Mouse (Mus musculus) cerebellum, postnatal 25 days (tissue): Measurements from ENCODE around the gene Ppcs.
A peak's percentile ranks its signal among the peaks of the same experiment; 100 is the strongest.

Experiments
- DNase-seq, 2 experiments: peaks; one replicate each; pipeline ENCODE4 v3.0.0; 2021; ENCODE audit warnings: mixed read lengths in 2 of 2

Ppcs gene

DNA sequence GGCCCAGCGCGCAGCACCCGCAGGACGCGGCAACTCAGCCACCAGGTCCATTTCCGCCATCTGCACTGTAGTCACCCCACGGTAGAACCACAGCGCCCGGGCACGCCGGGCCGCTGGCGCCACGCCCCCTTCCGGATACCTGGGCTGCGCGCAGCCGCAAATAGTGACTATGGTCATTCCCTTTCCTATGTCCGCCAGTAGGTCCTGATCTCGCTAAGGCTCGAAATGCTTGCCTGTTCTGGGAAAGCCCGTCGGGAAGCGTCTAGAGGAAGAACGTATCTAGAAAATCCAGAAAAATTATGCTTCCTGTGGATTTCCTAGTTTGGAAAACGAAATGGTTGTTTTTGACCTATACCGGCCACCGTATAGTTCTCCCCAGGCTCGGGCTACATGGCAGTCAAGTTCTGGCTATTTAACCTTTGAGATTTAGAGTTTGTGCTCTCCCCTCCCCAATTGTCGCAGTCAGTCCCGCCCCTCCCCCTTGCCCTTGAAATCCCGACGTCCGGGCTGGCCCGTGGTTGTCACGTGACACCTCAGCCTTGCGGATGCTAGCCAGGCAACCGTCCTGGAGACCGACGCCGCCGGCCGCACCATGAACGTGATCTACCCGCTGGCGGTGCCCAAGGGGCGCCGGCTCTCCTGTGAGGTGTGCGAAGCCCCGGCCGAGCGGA, at the start of gene Ppcs, which contains the start of gene Zmynd12:
Ppcs (minus strand) TSS at position 127 of the 671 bp plus-strand sequence.
Zmynd12 (plus strand) TSS at position 521 of the 671 bp plus-strand sequence.
- DNase-seq: peak; percentile 93 to 96

DNA sequence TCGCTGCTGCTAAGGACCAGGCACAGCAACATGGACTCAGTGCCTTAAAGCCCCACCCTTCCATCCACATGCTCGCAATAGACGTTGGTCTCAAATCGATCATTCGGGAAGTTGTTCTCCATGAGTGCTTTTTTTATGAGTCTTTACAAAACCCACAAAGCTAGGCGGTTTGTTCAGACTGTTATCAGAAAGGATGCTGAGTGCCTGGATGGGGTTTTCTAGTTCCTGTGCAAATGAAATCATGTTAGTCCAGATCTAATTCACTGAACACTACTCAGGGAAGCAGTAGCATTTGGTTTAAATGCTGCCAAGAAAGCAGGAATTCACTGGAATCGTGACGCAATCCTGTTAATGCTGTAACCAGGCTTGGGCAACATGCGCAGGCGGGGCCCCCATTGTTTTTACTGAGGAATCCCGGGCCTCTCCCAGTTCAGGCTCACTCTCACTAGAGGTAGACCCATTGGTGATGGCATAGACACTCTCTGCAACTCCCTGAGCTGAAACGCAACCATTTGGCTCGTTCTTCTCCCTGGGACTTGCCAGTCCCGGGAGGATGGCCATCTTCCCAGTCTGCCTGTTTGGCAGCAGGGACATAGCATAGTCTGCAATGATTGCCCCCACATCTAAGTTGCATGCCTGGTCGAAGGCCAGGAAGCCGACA, 45.6 kb upstream of the Ppcs start:
- DNase-seq: peak; percentile 68 to 73

DNA sequence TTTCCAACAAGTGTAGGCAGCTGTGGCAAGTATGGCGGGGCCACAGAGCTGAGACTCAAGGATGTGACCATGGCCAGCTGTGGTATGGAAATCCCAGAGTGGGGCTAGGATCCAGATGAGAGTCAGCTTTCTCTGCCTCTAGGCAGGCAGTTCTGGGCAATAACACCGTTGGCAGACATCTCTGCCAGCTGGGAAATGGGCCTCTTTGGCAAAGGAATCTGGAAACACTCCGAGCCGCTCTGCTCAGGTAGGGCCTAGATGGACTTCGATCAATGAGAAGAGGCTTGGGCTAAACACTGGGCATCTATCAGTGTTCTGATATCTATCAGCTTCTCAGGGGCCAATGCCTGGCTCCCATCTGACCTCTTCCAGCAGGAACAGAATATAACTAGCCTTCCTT, 43.6 kb upstream of the Ppcs start:
- peak; percentile 37 to 51 for DNase-seq

DNA sequence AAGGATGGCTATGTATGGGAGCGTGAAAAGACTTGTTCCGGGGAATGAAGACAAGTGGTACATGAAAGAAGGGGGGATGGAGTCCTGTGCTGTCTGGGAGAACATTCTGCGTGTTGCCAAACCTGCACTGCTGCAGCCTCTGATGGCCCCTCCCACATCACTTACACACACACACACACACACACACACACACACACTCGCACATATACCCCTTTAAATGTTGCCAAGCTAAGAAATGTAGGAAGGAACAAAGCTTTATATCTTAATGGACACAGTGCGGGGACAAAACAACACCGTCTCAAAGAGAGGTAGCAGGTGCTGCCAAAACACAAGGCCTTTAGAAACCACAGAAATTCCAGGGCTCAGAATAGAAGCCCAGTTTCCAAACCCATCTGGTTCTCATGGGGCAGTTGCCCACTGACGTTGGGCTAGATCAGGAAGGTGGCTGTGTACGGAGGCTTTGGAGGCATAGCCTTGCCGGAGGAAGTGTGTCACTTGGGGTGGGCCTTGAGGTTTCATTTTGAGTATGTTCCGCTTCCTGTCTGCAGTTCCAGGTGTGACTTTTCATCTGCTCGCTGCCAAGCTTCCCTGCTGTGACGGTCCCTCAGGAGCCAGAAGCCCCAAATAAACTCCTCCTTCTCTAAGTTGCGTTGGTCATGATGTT, 41.7 kb upstream of the Ppcs start:
- DNase-seq: no peak

DNA sequence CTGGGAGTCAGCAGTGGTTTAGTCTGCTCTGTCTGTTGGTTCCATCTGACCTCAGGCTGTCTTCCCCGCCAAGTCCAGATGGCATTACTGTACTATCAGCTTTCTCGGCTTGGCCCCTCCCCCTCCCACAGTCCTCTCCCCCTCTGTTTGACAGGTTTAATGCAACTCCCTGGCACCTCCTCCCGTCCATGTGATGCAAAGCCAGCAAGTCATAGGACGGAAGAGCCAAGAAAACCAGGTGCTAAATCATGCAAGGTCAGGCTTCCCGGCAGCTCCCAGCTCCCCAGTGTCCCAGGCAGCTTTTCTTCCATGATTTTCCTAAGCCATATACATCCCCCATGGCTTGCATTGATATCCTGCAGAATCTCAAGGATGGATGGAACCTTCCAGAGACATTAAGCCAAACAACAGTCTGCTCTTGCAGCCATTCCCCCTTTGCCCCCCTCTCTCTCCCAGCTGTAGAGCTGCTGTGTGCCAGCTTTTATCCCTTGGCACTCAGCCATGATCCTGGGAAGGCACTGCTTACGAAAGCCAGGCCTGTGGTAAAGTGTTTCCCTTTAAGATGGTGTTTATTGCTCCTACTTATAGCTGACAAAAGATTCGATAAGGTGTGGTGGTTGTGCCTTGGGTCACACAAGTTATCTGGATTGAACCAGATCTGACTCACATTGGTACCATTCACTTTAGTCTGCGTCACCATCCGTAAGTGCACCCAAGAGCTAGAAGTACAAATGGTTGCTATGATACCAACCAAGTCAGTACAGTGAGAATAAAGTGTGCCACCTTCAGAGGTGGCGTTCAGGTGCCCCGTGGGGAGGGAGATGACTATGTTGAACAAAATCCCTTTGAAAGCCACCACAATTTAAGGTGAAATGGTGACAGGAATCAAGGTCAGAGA, 40.9 kb upstream of the Ppcs start:
- peak; percentile 79 to 89 for DNase-seq

DNA sequence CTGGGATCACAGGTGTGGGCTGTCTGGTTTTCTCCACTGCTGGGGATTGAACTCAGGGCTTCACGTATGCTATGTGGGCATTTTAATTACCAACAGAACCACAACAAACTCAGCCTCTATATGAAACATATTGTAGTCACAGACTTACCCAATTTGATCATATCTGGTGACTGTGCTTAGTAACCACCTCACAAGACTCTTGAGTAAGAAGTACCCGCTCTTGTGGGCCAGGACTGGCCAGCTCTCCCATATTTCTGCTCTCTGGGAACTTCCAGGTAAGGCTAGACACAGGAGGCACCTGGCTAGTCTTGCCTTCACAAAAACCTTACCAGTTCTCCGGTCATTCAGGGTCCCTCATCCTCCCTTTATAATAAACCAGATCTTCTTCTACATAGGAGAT, 40.2 kb upstream of the Ppcs start:
- no peak for DNase-seq

DNA sequence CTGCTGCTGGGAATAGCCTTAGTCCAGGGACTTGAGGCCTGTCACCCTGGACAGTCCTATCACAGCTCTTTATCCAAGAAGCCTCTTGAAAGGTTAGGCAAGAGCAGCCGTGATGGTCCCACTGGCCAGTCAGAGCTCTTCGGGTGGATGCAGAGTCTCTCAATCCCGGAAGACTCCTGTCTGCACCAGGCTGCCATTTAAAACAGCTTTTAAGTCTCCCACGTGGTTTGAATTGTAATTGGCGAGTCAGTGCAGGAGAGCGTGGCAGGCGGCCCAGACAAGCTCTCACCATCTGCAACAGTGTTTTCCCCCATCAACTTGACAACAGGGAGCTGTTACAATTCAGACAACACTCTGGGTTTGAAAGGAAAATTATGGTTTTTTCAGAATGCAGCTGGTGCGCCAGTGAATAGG, 38.5 kb upstream of the Ppcs start:
- peak; percentile 84 to 88 for DNase-seq

DNA sequence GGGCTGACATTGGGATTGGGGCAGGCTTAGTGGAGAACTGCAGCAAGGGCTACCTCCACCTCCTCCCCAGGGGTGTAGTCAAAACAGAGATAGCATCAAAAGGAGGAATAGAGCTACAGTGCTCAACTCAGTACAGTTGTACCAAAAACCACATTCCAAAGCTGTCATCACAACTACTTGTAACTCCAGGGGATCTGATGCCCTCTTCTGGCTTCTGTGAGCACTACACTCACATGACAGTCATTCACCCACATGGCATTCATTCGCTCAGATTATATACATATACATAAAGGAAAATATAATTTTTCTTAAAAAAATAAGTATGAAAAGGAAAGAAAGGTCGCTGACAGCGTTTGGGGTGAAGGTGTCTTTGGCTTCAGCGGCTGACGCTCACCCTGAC, 38.1 kb upstream of the Ppcs start:
- DNase-seq: peak in 1 of 2 experiments; percentile 60

DNA sequence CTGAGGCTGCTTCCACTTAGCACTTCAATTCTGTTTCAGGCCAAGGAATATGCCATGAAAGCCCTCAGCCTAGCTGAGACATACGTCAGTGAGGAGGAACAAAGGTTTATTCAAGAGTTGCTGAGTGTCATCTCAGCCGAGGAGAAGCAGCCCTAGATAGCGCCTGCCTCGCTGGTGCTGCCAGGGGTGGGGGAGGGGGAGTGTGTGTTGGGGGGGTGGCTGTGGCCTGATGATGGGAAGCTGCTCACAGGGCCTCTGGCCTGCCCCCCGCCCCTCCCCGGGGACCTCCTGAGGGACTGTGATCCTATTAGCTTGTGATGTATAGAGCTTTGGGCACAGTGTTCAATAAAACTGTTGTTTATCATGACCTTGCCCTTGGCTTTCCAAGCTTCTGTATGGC, 31.3 kb upstream of the Ppcs start:
- DNase-seq: no peak

DNA sequence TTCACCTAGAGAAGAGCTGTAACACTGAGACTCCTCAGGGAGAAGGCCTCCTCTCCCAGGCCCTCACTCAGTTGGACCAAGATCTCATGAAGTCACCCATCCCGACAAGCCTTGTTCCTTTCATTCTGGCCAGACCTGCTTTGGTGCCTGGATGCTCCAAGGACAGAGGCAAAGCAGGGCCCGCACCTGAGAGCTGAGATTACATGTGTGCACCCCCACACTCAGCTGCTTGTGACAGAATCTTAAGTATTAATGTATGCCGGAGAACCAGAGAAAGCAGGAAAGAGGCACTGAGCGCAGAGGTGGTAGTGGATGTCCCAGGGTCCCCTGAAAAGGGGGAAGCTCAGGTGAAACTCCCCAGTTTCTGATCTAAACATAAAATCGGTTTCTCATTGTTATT, 30.9 kb upstream of the Ppcs start:
- no peak for DNase-seq

DNA sequence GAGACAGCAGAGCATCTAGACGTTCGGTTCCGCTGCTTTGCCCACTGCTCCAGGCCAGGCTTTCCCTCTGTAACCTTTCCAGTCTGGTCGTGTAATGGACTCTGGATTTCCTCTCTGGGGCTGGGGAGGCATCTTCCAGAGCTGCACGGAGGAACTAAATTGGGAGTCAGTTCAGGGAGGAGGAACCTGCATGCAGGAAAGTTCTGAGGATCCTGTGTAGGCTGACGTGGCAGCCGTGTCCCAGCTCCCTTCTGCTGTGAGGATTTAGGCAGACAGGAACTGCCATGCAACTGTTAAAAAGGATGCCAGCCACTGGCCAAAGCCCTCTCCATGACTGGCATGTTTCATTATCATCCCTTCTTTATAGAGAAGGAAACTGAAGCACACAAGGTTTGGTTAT, 28.2 kb upstream of the Ppcs start:
- DNase-seq: no peak

DNA sequence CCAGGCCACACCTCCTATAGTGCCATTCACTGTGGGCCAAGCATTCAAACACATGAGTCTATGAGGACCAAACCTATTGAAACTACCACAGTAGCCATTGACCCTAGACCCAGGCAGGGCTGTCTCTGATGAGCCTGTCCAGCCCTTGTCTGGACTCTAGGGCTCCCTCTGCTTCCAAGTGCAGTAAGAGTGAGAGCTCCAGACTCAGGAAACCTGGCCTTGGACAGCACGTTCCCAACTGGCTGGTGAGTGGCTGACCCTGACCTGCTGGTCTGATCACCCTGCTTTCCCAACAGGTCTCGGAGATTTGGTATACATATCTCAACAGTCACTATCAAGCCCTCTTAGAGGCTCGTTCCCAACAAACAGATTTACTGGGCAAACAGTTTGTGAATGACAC, 25.6 kb upstream of the Ppcs start:
- no peak for DNase-seq

DNA sequence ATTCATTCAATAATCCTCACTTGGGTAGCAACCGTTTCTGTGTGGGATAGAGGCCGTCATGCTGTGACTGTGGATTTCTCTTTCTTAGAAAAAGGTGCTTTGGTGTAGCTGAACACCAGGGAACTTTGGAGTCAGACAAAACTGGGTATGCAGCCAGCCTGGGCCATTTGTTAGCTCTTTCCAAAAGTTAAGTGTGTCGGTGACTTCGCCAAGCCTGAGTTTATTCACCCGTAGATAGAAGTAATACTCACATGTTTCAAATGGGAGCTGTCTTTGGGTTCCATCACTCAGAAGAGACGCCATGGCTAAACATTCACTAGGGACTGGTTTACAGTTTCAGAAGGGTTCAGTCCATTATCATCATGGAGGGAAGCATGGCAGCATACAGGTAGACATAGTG, 25.0 kb upstream of the Ppcs start:
- no peak for DNase-seq

DNA sequence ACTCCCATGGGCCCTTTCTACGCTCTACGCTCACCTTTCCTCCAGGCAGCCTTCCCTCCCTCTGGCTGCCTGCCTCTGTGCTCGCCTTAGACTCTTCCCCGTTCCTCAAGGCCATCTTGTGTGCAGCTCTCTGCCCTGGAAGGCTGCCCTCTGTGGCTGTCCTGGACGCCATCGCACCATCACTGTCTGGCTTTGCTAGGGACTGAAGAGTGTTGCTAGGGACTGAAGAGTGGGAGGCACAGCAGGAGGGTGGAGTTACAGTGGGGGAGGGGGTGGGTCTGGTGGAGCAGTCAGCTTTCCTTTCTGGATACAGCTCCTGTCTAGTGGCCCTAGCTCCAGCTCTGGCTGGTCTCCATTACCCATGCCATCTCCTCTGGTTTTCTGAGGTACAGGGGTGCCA, 20.3 kb upstream of the Ppcs start:
- no peak for DNase-seq

DNA sequence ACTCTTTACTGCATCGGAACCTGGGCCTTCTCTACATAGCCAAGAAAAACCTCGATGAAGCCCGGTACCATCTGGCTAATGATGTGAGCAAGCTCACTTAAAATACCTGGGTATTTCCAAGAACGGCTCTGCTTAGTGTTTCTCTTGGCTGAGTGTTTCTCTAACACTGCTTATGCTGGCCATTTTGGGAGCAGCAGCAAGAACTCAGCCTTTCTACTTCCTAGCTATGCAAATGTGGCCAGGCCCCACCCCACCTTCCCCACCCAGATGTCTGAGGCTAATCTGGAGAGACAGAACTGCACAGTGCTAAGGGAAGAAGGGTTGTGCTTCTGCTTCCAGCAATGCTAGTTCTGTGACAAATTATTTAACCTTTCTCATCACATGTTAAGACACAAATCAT, 19.6 kb upstream of the Ppcs start:
- no peak for DNase-seq

DNA sequence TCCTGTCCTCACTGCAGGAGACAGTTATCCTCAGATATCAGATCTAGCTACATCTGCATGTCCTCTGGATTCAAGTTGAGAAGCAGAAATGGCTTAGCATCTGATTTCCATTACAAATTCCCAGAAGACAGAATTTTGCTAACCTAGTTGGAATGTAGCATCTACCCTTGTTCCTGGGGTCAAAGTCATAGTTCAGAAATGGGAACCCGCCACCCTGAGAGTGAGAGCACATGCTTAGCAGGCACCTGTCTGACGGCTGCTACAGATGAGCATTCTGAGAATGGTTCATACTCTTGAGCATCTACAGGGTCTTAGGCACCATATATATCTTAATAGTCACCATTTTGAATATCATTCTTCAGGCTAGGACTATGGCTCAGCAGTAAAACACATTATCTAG, 15.7 kb upstream of the Ppcs start:
- no peak for DNase-seq

DNA sequence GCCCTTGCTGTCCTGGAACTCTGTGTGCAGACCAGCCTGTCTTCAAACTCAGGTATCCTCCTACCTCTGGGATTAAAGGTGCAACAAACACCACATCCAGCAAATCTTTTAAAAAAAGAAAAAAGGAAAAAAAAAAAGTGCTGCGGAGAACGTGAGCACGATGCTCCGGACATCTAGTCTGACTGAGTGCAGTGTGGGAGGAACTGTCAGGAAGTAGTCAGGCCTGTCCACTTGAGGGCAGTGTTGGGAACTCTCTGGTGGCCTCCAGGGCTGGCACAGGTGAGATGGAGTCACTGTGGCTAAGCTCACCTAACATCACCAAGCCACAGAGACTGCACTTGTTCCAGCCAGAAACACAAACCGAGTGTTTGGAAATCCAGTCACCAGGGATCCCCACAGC, 8.5 kb upstream of the Ppcs start:
- DNase-seq: peak; percentile 79 to 91

DNA sequence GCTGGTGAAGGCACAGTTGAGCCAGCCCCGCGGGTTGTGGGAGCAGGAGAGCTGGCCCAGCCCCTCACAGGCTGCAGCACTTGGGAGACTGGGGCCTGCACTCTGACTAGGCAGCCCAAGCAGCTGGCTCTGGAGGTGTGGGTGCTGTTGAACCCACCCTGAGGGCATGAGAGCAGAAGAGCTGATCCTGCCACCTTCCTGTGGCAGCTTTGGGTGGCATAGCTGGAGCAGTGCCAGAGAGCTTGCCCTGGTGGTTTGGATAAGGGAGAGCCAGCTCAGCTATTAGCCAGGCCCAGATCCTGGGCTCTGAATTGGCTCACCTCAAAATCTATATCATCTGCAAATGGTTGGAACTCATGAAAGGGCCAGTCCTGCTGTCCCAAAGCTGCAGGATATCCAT, 5.5 kb upstream of the Ppcs start:
- DNase-seq: peak in 1 of 2 experiments; percentile 29

DNA sequence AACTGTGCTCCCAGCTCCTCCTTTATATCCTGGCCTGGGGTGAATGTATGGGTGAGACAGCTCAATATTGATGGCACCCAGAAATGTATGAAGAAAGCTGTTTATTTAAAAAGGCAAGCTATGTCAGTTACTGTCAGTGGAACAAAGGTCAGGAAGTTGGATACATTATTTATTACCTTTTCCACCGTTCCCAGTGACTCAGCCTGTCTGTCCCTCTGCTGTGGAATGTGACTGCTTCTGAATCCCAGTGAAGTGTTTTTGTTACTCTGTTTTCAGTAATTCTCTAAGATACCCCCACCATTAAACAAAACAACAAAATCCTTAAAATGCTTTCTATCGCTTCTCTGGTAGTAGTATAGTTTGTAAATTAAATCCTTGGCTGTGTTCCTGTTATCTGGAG, 3.4 kb upstream of the Ppcs start:
- no peak for DNase-seq

DNA sequence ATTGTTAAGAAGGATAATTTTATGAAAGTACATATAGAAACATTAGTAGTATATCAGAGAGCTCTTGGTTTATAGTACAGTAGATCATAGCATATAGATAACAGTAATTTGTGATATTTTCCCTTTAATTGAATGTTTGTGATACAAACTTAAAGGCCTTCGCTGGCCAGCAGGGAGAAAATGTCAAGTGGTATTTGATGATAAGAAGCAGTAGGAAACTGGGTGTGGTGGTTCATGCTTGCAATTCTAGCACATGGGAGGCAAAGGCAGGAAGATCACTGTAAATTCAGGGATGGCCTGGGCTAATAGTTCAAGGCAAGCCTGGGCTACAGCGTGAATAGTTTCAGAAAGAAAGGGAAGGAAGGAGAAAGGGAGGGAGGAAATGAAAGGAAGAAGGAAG, 2.9 kb upstream of the Ppcs start:
- no peak for DNase-seq

DNA sequence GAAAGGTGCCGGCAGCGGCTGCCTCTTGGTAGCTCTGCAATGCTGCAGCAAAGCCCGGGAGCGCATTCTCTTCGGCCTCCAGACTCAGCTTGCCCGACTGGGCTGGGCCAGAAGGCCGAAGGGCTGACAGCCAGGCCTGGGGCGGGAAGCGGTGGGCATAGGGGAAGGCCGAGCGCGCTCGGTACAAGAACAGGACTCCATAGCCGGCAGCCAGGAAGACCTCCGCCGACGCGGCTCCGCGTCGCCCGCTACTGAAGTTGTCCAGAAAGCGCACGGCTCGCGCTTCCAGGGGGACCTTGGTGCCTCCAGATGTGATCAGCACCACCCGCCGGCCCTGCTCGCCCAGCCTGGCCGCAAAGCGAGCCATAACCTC, 313 bp downstream of the Ppcs start:
- DNase-seq: peak in 1 of 2 experiments; percentile 67

DNA sequence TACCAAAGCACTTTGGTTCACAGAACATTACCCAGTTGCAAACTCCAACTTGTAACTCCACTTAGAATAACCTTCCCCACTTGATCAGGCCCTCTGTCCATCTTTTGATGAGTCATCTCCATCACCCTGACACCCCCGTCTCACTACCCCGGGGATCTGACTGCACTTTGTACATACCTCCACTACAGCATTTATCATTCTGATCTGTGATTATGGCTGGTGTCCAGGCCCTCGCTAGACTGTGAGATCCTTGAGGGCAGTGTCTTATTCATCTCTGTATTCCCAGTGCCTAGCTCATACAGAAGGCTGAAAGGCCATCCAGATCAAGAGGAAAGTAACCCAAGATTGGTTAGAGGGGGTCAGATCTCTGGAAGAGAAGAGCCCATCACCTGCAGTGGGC, 1.0 kb downstream of the Ppcs start:
- DNase-seq: no peak

DNA sequence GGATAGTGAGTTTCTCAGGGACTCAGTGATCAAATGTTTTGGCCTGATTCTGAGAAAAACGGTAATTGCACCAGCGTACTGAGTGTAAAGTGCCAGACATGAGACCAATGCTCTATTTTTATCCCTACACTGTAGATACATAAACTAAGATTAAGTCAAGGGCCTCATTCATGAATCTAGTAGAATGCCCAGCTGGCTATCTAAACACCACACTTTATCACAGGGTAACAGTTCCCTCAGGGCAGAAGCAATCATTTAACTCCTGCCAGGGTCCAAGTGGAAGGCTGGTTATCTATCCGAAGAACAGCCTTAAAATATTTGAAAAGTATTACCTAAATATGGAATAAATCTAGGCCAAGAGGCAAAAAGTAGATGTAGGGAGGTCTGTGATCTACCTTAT, 4.3 kb downstream of the Ppcs start:
- DNase-seq: no peak
